Mouse (Mus musculus): ENCODE data around the gene Nmrk2.

Gene Nmrk2

DNA sequence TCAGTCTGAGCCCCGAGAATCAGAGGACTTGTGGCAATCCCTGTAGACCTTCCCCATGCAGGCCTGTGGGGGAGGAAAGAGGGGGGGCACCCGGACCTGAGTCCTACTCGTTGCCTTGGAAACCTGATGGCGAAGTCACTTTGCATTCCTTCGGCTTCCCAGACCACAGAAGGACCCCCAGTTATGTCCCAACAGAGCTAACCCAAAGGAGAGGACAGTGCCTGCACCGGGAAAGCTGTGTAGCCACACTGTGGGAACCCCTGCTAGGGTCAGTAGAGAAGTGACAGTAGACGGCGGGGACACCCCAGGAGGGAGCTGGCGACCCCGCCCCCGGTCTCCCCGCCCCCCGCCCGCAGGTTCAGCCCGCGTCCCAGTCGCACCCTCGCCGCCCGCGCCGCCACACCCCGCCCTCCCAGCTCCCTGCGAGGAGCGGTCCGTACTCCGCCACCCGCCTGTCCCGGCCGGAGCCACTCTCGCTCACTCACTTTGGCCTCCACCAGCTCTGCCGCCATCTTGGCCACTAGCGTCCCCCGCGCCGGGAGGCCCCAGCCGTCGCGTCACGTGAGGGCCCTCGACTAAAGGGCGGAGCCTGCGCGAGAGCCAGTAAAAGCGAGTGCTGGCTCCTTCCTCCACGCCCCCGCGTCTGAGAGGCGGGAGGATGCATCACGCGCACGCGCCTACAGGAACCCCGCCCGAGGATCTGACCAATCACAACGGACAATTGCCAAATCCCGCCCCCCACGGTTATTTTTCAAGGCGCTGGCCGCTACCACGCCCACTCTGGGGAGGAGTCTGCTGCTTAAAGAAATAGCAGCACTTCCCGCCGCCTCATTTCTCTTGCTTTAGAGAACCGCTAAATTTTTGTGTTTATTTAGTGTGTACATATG, 34.4 kb downstream of the Nmrk2 start, which contains the start of gene Pias4:
TSS of gene Pias4 (minus strand) at position 724 of the 887 bp plus-strand sequence.
- DNase-seq (ENCODE audit: extremely low spot score, low read depth, low spot score), result peak; percentile 97

- no peak for DNase-seq (ENCODE audit: extremely low spot score, low read depth, low spot score)
Observed at GRCm38 (mm10) chr10:81165118-81165517, 36.7 kb downstream of the Nmrk2 start.

DNA sequence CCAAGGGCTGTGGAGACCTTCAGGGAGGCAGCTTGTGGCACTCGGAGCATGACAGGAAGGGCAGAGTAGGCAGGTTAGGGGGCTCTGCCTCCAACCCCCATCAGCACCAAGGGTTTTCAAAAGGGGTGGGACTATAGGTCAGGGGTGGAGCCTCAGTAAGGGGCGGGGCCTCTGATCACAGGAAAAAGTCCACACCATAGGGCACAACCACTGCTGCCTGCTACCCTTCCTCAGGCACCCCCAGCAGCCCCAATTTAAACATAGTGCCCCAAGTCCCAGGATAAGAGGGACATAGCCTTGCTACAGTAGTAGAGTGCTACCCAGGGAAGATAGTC, 39.6 kb downstream of the Nmrk2 start:
- no peak for DNase-seq (ENCODE audit: extremely low spot score, low read depth, low spot score)

DNA sequence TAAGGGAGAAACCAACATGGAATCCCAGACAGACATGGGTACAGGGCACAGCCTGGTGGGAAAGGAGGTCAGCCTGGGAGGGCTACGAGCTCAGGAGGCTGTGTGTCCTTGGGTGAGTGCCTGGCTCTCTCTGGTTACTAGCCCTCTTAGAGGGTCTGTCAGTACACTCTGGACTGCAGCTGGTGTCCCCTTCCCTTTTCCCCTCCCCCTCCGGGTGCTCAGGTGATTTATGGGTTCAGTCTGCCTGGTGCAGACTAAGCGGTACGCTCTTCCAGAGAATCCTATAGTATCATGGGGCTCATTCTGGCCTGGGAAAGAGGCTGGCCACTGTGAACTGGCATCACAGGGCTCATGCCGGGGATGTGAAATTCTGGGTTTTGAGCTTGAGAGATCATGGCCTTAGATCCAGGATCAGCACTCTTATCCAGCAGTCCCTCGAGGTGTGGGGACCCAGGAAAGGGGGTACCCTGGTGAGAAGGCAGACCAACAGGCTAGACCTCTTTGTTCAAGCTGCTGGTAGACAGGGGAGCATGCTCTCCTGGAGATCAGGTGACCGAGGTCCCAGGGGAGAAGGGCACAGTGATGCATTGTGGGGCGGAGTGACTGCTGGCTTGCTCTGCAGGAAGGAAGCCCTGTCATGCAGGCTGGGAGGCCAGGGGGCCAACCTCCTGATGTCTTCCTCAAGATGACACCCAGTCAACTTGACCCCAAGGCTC, 40.1 kb downstream of the Nmrk2 start:
- DNase-seq (ENCODE audit: extremely low spot score, low read depth, low spot score), result no peak

GRCm38 (mm10) chr10:81154736-81155135, 47.1 kb downstream of the Nmrk2 start:
- no peak for DNase-seq (ENCODE audit: extremely low spot score, low read depth, low spot score)

- no peak for DNase-seq (ENCODE audit: extremely low spot score, low read depth, low spot score)
Observed at GRCm38 (mm10) chr10:81154313-81154712, 47.5 kb downstream of the Nmrk2 start.

- no peak for DNase-seq (ENCODE audit: extremely low spot score, low read depth, low spot score)
Observed at GRCm38 (mm10) chr10:81152609-81153008, 49.2 kb downstream of the Nmrk2 start.

GRCm38 (mm10) chr10:81151261-81151660, 50.6 kb downstream of the Nmrk2 start:
- no peak for DNase-seq (ENCODE audit: extremely low spot score, low read depth, low spot score)
